Mouse (Mus musculus): ENCODE data around the gene Tex264. TPM values are rescaled to one million over a fixed set of nuclear protein-coding genes. Genes with fewer than 3 reads are reported as not detected.

Gene Tex264
- polyA plus RNA-seq, 1 experiment from 2014 or later, result 79.7 TPM

- Histone ChIP-seq H3K9ac (ENCODE audit: low read length) (no peak overlapping the region), H3K4me3 (ENCODE audit: low read depth, low read length) (no peak overlapping the region), H3K4me2 (replicated peaks; ENCODE audit: low read depth) (no peak overlapping the region), H3K9me3 (ENCODE audit: control insufficient read depth, low read length) (no peaks in the 10 kb centered on the region), H3K4me1 (replicated peaks; ENCODE audit: control insufficient read depth, insufficient read depth) (no peaks in the 10 kb centered on the region), H3K27me3 (ENCODE audit: control insufficient read depth, insufficient read depth, low read length) (no peaks in the 10 kb centered on the region), H3K27ac (replicated peaks) (no peak overlapping the region), H3K36me3 (ENCODE audit: control insufficient read depth, insufficient read depth, low read length) (no peaks in the 10 kb centered on the region)
- no peak for DNase-seq (ENCODE audit: low spot score)
- no peak for TF ChIP-seq CTCF (IDR thresholded peaks at IDR 0.05; ENCODE audit: low read depth)
- no peak for TF ChIP-seq EP300 (optimal IDR thresholded peaks at IDR 0.05)
- WGBS, result 69% methylated on average over 27 of the region's 27 CpGs
- ATAC-seq (ENCODE audit: low FRiP score, low TSS enrichment), result no peak
Measured at GRCm38 (mm10) chr9:106647226-106647625, 38.5 kb downstream of the Tex264 start.

- Histone ChIP-seq H3K4me3 (ENCODE audit: low read depth, low read length) (no peak overlapping the region), H3K27me3 (ENCODE audit: control insufficient read depth, insufficient read depth, low read length) (no peaks in the 10 kb centered on the region), H3K9ac (ENCODE audit: low read length) (no peak overlapping the region), H3K9me3 (ENCODE audit: control insufficient read depth, low read length) (no peaks in the 10 kb centered on the region), H3K4me1 (replicated peaks; ENCODE audit: control insufficient read depth, insufficient read depth) (no peaks in the 10 kb centered on the region), H3K4me2 (replicated peaks; ENCODE audit: low read depth) (no peak overlapping the region), H3K27ac (replicated peaks) (no peak overlapping the region), H3K36me3 (ENCODE audit: control insufficient read depth, insufficient read depth, low read length) (no peaks in the 10 kb centered on the region)
- WGBS, result 75% methylated on average over 9 of the region's 9 CpGs
- DNase-seq (ENCODE audit: low spot score) (no peak), ATAC-seq (ENCODE audit: low FRiP score, low TSS enrichment) (no peak)
- TF ChIP-seq CTCF (IDR thresholded peaks at IDR 0.05; ENCODE audit: low read depth) (no peak), EP300 (optimal IDR thresholded peaks at IDR 0.05) (no peak)
Measured at GRCm38 (mm10) chr9:106645684-106646271, 39.9 kb downstream of the Tex264 start.

GRCm38 (mm10) chr9:106643787-106644186 lies 41.9 kb downstream of the Tex264 start:
- no peak for ATAC-seq (ENCODE audit: low FRiP score, low TSS enrichment)

GRCm38 (mm10) chr9:106643128-106643527 lies 42.6 kb downstream of the Tex264 start:
- peak; percentile 71 for ATAC-seq (ENCODE audit: low FRiP score, low TSS enrichment)
- peak; percentile 92 for TF ChIP-seq CTCF (IDR thresholded peaks at IDR 0.05; ENCODE audit: low read depth)
- TF ChIP-seq EP300 (optimal IDR thresholded peaks at IDR 0.05), result no peak
- Histone ChIP-seq H3K27ac (replicated peaks) (no peak overlapping the region), H3K27me3 (ENCODE audit: control insufficient read depth, insufficient read depth, low read length) (no peaks in the 10 kb centered on the region), H3K4me3 (ENCODE audit: low read depth, low read length) (no peak overlapping the region), H3K36me3 (ENCODE audit: control insufficient read depth, insufficient read depth, low read length) (no peaks in the 10 kb centered on the region), H3K4me2 (replicated peaks; ENCODE audit: low read depth) (no peak overlapping the region), H3K9ac (ENCODE audit: low read length) (no peak overlapping the region), H3K4me1 (replicated peaks; ENCODE audit: control insufficient read depth, insufficient read depth) (no peaks in the 10 kb centered on the region), H3K9me3 (ENCODE audit: control insufficient read depth, low read length) (no peaks in the 10 kb centered on the region)
- DNase-seq (ENCODE audit: low spot score), result peak; percentile 86
- 24% methylated on average over 7 of the region's 7 CpGs for WGBS

More at GRCm38 (mm10) chr9:106643787-106644186, 41.9 kb downstream of the Tex264 start:
- H3K36me3 ChIP-seq (ENCODE audit: control insufficient read depth, insufficient read depth, low read length), result no peaks in the 10 kb centered on the region
- no peak for TF ChIP-seq EP300 (optimal IDR thresholded peaks at IDR 0.05)
- peak; percentile 33; the same call in 1 of the 2 replicates for TF ChIP-seq CTCF (IDR thresholded peaks at IDR 0.05; ENCODE audit: low read depth)
- H3K9ac ChIP-seq (ENCODE audit: low read length), result no peak overlapping the region
- no peak overlapping the region for H3K4me3 ChIP-seq (ENCODE audit: low read depth, low read length)
- H3K4me2 ChIP-seq (replicated peaks; ENCODE audit: low read depth), result no peak overlapping the region
- no peaks in the 10 kb centered on the region for H3K9me3 ChIP-seq (ENCODE audit: control insufficient read depth, low read length)
- 70% methylated on average over 6 of the region's 6 CpGs for WGBS
- H3K4me1 ChIP-seq (replicated peaks; ENCODE audit: control insufficient read depth, insufficient read depth), result no peaks in the 10 kb centered on the region
- no peak for DNase-seq (ENCODE audit: low spot score)
- no peak overlapping the region for H3K27ac ChIP-seq (replicated peaks)
- no peaks in the 10 kb centered on the region for H3K27me3 ChIP-seq (ENCODE audit: control insufficient read depth, insufficient read depth, low read length)

- no peak for ATAC-seq (ENCODE audit: low FRiP score, low TSS enrichment)
- Histone ChIP-seq H3K27ac (replicated peaks) (no peak overlapping the region), H3K9ac (ENCODE audit: low read length) (no peak overlapping the region), H3K27me3 (ENCODE audit: control insufficient read depth, insufficient read depth, low read length) (no peaks in the 10 kb centered on the region), H3K4me1 (replicated peaks; ENCODE audit: control insufficient read depth, insufficient read depth) (no peaks in the 10 kb centered on the region), H3K36me3 (ENCODE audit: control insufficient read depth, insufficient read depth, low read length) (no peaks in the 10 kb centered on the region), H3K4me3 (ENCODE audit: low read depth, low read length) (no peak overlapping the region), H3K4me2 (replicated peaks; ENCODE audit: low read depth) (no peak overlapping the region), H3K9me3 (ENCODE audit: control insufficient read depth, low read length) (no peaks in the 10 kb centered on the region)
- whole genome bisulfite sequencing, result 61% methylated on average over 5 of the region's 5 CpGs
- TF ChIP-seq EP300 (optimal IDR thresholded peaks at IDR 0.05), result no peak
- no peak for TF ChIP-seq CTCF (IDR thresholded peaks at IDR 0.05; ENCODE audit: low read depth)
- DNase-seq (ENCODE audit: low spot score), result no peak
Measured at GRCm38 (mm10) chr9:106641346-106641745, 44.4 kb downstream of the Tex264 start.

GRCm38 (mm10) chr9:106638154-106638553 lies 47.6 kb downstream of the Tex264 start:
- H3K4me1 ChIP-seq (replicated peaks; ENCODE audit: control insufficient read depth, insufficient read depth), result no peaks in the 10 kb centered on the region
- 89% methylated on average over 8 of the region's 8 CpGs for WGBS
- ATAC-seq (ENCODE audit: low FRiP score, low TSS enrichment) (no peak), DNase-seq (ENCODE audit: low spot score) (no peak)
- no peak for TF ChIP-seq CTCF (IDR thresholded peaks at IDR 0.05; ENCODE audit: low read depth)
- no peak for TF ChIP-seq EP300 (optimal IDR thresholded peaks at IDR 0.05)
- no peak overlapping the region for H3K9ac ChIP-seq (ENCODE audit: low read length)
- H3K4me2 ChIP-seq (replicated peaks; ENCODE audit: low read depth), result no peak overlapping the region
- H3K27ac ChIP-seq (replicated peaks), result no peak overlapping the region
- no peak overlapping the region for H3K4me3 ChIP-seq (ENCODE audit: low read depth, low read length)
- no peaks in the 10 kb centered on the region for H3K36me3 ChIP-seq (ENCODE audit: control insufficient read depth, insufficient read depth, low read length)
- H3K9me3 ChIP-seq (ENCODE audit: control insufficient read depth, low read length), result no peaks in the 10 kb centered on the region
- H3K27me3 ChIP-seq (ENCODE audit: control insufficient read depth, insufficient read depth, low read length), result no peaks in the 10 kb centered on the region
